Mouse (Mus musculus) layer of hippocampus, adult 2 months (tissue): Measurements from ENCODE around the gene Lrrk2. TPM values are rescaled to one million over a fixed set of nuclear protein-coding genes. Genes with fewer than 3 reads are reported as not detected.

Source experiments
- DNase-seq, 2 experiments: peaks; one replicate each; pipeline ENCODE4 v3.0.0; 2022; ENCODE audit warnings: low spot score in 2 of 2
- H3K27ac ChIP-seq: fragments of 200-600 bp; 2 replicates; pipeline ENCODE4 v1.8.1; 2022
- H3K4me3 ChIP-seq: fragments of 200-600 bp; 2 replicates; pipeline ENCODE4 v1.8.1; 2022; ENCODE audit warnings: mild to moderate bottlenecking
- CTCF ChIP-seq: fragments of 200-600 bp; conservative IDR thresholded peaks from 2 replicates; pipeline ENCODE4 v1.8.1; 2022; ENCODE audit warnings: antibody characterized with exemption, mild to moderate bottlenecking, moderate library complexity
- total RNA-seq, 2 experiments: library from RNA; stranded (reverse); gene quantifications; 2 replicates each; pipeline ENCODE4 v1.2.3; 2021

Gene Lrrk2
- total RNA-seq, 2 experiments from 2014 or later = 22.0 to 22.3 TPM

DNA sequence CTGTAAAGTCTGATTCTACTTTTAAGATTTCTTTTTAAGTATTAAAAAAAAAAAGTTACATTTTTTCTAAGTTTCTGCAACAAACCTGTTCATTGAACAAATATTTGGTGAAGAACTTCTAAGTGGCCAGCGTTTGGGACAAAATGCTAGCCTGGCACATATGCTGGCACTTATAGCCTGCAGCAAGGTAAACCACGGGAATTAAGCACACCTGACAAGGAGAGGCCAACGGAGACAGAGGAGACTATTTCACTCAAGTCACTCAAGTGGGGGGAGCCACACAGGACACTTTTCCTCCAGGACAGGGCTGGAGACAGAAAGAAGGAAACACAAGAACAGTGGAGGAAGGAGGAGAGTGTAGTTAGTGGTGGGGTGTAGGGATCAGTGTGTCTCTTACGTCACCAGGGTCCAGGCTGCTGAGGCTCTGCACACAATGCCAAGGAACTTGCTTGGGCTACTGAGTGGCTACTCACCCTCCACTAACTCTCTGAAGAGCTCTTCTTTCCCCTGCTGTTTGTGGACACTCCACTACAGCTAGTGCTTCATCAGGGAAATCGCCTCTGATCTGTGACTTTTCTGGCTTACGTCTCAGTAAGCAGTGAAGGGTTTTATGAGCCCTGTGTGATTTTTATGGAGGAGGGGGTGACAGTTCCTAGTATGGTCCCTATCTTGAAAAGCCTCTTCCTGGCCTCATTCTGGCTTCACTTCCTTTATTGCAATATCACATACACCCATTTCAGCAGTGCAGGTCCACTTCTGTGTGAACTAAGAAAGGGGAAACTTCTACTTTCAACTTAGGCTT is 12.5 kb upstream of the Lrrk2 start:
- no peak for DNase-seq
- Histone ChIP-seq H3K27ac (no peak overlapping the region), H3K4me3 (no peak overlapping the region)
- no peak for TF ChIP-seq CTCF

DNA sequence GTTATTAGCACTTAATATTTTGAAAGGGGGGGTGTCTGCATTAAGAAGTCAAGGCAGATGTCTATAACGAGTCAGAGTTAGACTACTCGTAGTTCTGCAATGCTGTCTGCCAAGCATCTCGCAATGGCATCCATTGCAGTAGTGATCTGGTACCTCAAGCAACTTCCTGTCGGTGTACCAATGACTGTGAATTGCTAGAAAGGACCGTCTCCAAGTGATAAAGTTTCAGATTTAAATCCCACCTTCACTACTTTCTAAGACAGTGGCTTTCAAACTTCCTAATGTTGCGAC is 12.0 kb upstream of the Lrrk2 start:
- no peak for DNase-seq
- no peak overlapping the region for H3K4me3 ChIP-seq
- no peak for TF ChIP-seq CTCF
- no peak overlapping the region for H3K27ac ChIP-seq

DNA sequence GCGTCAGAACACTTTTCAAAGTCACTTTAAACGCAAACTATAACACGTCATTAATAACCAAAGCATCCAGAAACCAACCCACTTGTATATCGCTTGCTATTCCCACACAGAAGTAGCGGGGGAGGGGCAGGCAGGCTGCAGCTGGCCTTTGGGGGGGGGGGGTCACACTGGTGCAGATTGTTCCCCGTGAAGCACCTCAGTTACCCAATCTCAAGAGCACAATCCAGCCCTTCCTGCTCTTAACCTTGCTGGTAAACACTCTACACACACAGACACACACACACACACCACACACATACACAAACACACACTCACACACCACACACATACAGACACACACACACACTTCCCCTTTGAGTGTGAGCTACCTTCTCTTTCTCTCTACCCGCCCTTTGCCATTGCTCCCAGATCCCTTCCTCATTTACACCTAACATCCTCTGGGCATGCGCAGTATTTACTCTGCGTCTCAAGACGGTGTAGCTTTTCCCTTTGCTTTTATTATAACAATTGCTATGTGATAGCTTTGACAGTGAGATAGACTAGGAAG is 8.3 kb upstream of the Lrrk2 start:
- Histone ChIP-seq H3K27ac (no peak overlapping the region), H3K4me3 (no peak overlapping the region)
- no peak for TF ChIP-seq CTCF
- DNase-seq = no peak

DNA sequence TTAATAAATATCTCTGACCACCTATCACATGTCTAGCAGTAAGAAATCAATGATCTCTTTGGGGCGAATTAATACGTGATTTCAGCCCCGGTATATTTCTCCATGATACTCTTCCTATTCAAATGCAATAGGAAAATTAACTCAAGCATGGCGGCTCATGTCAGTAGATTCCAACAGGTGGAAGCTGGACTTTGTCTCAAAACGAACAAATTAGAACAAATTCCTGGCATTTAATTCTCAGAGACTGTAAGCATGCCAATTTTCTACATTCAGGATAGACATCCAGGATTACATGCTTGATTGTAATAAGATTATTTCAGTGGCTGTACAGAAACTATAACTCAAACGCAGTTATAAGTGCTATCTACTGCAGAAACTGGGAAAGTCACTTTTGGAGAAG is 7.4 kb upstream of the Lrrk2 start:
- no peak for DNase-seq
- H3K4me3 ChIP-seq = no peak overlapping the region
- TF ChIP-seq CTCF = no peak
- H3K27ac ChIP-seq = no peak overlapping the region

DNA sequence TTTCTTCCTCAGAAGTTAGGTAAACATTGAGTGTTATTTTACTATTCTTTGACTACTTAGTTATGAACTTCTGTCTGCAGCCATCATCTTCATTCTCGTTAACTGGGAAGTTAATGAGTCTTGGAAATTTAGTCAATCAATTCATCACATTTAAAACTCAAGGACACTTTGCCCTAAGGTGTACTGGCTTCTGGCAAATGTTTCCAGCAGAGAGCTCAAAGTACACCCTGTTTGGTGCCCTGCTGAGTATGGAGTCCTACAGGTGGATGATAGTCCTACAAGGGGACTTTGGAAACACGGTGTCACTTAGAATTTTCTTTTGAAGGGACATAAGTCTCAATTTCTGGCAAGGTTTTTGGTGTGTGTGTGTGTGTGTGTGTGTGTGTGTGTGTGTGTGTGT is 1.8 kb upstream of the Lrrk2 start:
- H3K27ac ChIP-seq = no peak overlapping the region
- TF ChIP-seq CTCF = no peak
- no peak for DNase-seq
- no peak overlapping the region for H3K4me3 ChIP-seq

DNA sequence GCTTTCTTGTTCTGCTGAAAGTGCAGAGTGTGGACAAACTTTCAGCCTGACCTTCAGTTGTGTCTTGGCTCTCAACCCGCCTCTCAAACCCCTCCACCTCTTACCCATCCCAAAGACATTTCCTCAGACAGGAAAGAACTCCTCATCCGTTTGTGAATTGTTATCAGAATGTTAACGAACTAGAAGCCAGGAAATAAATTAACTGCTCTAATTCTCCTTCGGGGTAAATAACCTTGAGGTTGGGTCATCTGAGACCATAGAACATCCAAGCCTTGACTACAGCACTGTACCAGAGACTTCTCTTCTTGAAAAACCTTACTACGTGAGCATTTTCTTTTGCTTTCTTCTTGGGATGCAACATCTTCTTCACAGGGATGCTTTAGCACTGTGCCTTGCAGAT is 988 bp upstream of the Lrrk2 start:
- no peak for DNase-seq
- no peak for TF ChIP-seq CTCF
- no peak overlapping the region for H3K4me3 ChIP-seq
- H3K27ac ChIP-seq = no peak overlapping the region

DNA sequence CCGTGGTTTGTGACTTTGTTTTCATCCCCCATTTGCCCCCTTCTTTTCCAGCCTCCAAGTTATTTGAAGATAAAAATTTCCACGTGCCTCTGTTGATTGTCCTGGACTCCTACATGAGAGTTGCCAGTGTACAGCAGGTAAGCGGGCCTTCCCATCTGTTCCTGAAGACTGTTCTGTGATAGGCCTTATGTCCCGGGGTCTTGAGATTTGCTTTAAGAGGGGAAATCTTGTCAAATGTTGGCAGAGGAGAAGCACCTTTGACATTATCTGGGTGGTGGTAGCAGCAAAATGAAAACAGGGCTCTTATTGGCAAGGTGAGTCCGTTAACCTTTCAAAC is 562 bp downstream of the Lrrk2 start:
- DNase-seq = no peak
- TF ChIP-seq CTCF = no peak
- Histone ChIP-seq H3K27ac (peak overlapping the region; percentile 83), H3K4me3 (peak overlapping the region; percentile 81)

DNA sequence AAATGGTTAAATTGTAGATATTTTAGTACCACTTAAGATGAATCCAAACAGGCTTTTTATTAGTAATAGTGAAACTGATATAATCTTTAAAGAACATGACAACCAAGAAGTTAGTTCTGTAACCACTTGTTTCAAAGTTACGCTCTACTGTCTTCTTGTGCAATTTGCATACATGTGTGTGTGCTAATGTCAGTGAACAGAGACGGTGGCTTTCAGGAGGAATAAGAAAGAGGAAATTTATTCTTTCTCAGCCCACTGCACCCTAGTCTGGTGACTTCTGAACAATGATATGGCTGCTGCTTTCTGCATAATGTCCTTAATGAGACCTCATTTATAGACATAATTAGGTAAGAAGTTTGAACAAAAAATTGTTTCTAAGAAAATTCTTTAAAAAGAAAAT is 7.1 kb downstream of the Lrrk2 start:
- no peak for TF ChIP-seq CTCF
- no peak for DNase-seq
- no peak overlapping the region for H3K4me3 ChIP-seq

DNA sequence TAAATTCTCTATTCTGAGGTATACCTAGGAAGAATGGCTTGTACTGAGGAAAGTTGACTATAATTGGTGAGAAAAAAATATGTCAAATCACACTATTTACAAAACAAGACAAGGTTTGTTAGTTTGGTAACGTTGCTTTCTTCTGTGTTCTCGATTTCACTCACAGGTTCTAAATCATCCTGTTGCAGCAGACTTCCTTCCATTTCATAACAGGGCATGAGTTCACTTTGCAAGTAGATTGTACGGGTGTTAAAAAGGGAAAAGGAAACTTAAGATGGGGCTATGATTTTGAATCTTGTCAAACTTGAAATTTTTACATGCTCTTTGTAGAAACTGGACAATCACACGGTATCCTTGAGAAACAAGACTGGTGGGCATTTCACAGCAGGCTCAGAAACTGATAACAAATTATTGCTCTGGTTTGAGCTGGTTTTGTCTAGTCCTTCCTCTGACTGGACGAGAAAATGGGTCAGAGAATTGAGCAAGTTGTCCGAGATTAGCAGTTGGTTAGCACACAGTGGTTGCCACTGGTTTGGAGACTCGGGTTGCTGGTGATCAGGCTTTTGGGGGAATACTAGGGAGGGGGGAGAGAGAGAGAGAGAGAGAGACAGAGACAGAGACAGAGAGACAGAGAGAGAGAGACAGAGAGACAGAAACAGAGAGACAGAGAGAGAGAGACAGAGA is 13.0 kb downstream of the Lrrk2 start:
- no peak for TF ChIP-seq CTCF
- Histone ChIP-seq H3K27ac (no peak overlapping the region), H3K4me3 (no peak overlapping the region)
- no peak for DNase-seq

More for the DNA sequence above, 7.1 kb downstream of the Lrrk2 start:
- no peak overlapping the region for H3K27ac ChIP-seq

DNA sequence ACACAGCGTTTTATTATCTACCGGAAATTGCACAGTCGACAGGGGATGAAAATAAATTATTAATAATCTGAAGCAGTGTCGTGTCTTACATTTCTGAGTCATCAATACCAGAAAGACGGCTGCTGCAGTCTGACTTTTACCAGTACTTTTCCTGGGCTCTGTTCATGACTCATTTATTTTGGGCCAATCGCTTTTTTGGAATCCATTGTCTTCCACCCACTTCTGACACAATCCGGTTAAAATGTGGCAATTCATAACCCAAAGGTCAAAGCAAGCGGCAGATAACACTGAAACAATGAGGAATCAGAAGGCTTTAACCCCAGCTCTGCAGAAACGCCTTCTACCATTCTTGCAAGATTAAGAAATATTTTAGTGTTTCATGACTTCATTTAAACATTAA is 17.7 kb downstream of the Lrrk2 start:
- Histone ChIP-seq H3K27ac (no peak overlapping the region), H3K4me3 (no peak overlapping the region)
- DNase-seq = no peak
- no peak for TF ChIP-seq CTCF

DNA sequence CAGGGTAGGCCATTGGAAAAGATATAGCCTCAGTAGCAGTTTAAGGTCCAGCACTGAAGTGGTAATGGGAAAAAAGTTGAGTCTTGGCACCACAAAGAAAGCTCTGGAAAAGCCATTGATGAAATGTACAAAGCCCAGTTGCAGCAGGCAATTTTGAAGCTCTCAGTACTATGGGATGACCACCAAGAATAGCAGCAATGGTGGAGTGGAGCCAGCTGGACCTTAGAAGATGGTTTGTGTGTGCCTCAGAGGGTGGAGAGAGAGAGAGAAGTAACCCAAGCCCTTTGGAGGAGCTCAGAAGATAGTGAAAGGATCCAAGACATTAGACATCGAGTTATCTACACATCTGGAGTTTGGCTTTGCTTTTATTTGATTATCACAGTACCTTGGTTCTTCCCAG is 20.1 kb downstream of the Lrrk2 start:
- no peak for TF ChIP-seq CTCF
- no peak for DNase-seq
- H3K4me3 ChIP-seq = no peak overlapping the region
- no peak overlapping the region for H3K27ac ChIP-seq

DNA sequence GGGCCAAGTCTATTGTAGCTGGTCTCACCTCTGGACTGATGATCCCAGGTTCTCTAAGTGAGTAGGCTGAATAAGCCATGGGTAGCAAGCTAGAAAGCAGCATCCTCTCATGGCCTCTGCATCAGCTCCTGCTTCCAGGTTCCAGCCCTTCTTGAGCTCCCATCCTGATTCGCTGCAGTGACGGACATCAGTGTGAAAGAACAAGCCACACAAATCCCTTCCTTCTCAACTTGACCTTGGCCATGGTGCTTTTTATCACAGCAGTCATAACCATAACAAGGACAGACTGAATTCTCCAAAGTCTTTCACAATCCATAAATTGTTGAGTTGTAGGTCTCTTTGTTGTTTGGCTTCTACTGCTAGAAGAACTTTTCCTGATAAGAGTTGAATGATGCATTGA is 20.9 kb downstream of the Lrrk2 start:
- no peak for TF ChIP-seq CTCF
- H3K4me3 ChIP-seq = no peak overlapping the region
- H3K27ac ChIP-seq = no peak overlapping the region
- DNase-seq = no peak

DNA sequence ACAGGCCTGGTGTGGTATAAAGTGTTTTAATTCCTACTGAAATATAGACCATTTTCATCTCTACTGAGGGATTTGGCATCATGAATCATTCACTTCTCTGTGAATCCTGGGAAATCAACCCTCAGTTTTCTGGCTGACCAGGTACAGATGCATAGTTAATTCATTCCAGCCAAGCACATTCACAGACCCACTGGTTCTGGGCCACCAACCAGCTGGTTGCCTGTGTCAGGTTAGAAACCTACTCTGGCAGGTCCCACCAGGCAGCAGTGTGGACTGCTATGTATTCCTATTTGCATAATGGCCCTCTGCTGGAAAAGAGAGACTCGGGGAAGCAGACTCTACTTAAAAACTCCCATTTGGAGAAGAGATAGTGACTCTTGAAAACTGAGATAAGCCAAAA is 27.9 kb downstream of the Lrrk2 start:
- no peak overlapping the region for H3K4me3 ChIP-seq
- H3K27ac ChIP-seq = no peak overlapping the region
- TF ChIP-seq CTCF = no peak
- DNase-seq = no peak
